Mouse (Mus musculus) MEL (cell line): ENCODE measurements around the gene S1pr4. TPM values are rescaled to one million over a fixed set of nuclear protein-coding genes. Genes with fewer than 3 reads are reported as not detected.

ENCODE experiments used
- DNase-seq: peaks from one replicate; pipeline ENCODE4 v3.0.0; 2011; ENCODE audit warnings: low read depth, low spot score
- H3K27ac ChIP-seq: 2 replicates; pipeline ENCODE4 v1.5.1; 2012; ENCODE audit warnings: low read depth, mild to moderate bottlenecking, control low read depth, low read length, moderate library complexity; ENCODE audit not compliant: control insufficient read depth
- H3K27me3 ChIP-seq, 2 experiments: fragments of 150-350 bp in 1 of 2; sonication (generic) in 1 of 2; 2 replicates each; pipeline ENCODE4 v1.6.1; 2012; ENCODE audit warnings: low read length in 2 of 2, mild to moderate bottlenecking in 2 of 2, improper control_type of control experiment in 1 of 2, moderate library complexity in 1 of 2; ENCODE audit not compliant: insufficient read depth in 2 of 2, control insufficient read depth in 1 of 2
- H3K36me3 ChIP-seq, 2 experiments: 2 replicates each; pipeline ENCODE4 v1.6.1; 2012 to 2014; ENCODE audit warnings: low read length in 2 of 2, improper control_type of control experiment in 1 of 2, inconsistent platforms in 1 of 2, mild to moderate bottlenecking in 1 of 2; ENCODE audit not compliant: insufficient read depth in 2 of 2, control insufficient read depth in 1 of 2
- H3K4me1 ChIP-seq, 2 experiments: fragments of 150-350 bp in 1 of 2; sonication (generic) in 1 of 2; 2 replicates each; pipeline ENCODE4 v1.6.1; 2012; ENCODE audit warnings: low read length in 2 of 2, improper control_type of control experiment in 1 of 2, mild to moderate bottlenecking in 1 of 2; ENCODE audit not compliant: insufficient read depth in 2 of 2, control insufficient read depth in 1 of 2
- H3K4me3 ChIP-seq, 2 experiments: fragments of 150-350 bp in 1 of 2; sonication (generic) in 1 of 2; 2 replicates each; pipeline ENCODE4 v1.5.1; 2012; ENCODE audit warnings: low read depth in 2 of 2, low read length in 2 of 2, mild to moderate bottlenecking in 2 of 2, moderate library complexity in 2 of 2, control low read depth in 1 of 2, improper control_type of control experiment in 1 of 2; ENCODE audit not compliant: control insufficient read depth in 1 of 2, insufficient read depth in 1 of 2
- H3K79me2 ChIP-seq: 2 replicates; pipeline ENCODE4 v1.6.1; 2012; ENCODE audit warnings: mild to moderate bottlenecking, low read length, moderate library complexity; ENCODE audit not compliant: control insufficient read depth, poor library complexity, insufficient read depth
- H3K9ac ChIP-seq: 2 replicates; pipeline ENCODE4 v1.6.1; 2012; ENCODE audit warnings: low read depth, mild to moderate bottlenecking, control low read depth, low read length, moderate library complexity; ENCODE audit not compliant: control insufficient read depth, poor library complexity, severe bottlenecking
- H3K9me3 ChIP-seq: fragments of 150-350 bp; sonication (generic); replicated peaks from 2 replicates; pipeline ENCODE4 v1.6.1; 2012; ENCODE audit warnings: mild to moderate bottlenecking, low read length, improper control_type of control experiment, moderate library complexity; ENCODE audit not compliant: insufficient read depth
- CHD1 ChIP-seq: IDR thresholded peaks from 2 replicates; pipeline ENCODE4 v1.6.1; 2012; ENCODE audit warnings: low read depth, mild to moderate bottlenecking, inconsistent platforms, low read length, improper control_type of control experiment
- CHD2 ChIP-seq: IDR thresholded peaks from 2 replicates; pipeline ENCODE4 v1.6.1; 2011; ENCODE audit warnings: low read length, improper control_type of control experiment
- E2F4 ChIP-seq: IDR thresholded peaks from 2 replicates; pipeline ENCODE4 v1.6.1; 2011; ENCODE audit warnings: low read depth, low read length, improper control_type of control experiment, borderline replicate concordance
- ELF1 ChIP-seq: IDR thresholded peaks from 2 replicates; pipeline ENCODE4 v1.6.1; 2014; ENCODE audit warnings: low read depth, mild to moderate bottlenecking, inconsistent platforms, low read length, improper control_type of control experiment, moderate library complexity
- MAX ChIP-seq: IDR thresholded peaks from 2 replicates; pipeline ENCODE4 v1.6.1; 2011; ENCODE audit warnings: low read length, improper control_type of control experiment
- MAZ ChIP-seq: IDR thresholded peaks from 2 replicates; pipeline ENCODE4 v1.6.1; 2012; ENCODE audit warnings: low read depth, mild to moderate bottlenecking, inconsistent platforms, low read length, improper control_type of control experiment
- MEF2A ChIP-seq: IDR thresholded peaks from 2 replicates; pipeline ENCODE4 v1.6.1; 2014; ENCODE audit warnings: low read depth, mild to moderate bottlenecking, inconsistent platforms, low read length, improper control_type of control experiment; ENCODE audit not compliant: poor library complexity, insufficient replicate concordance, severe bottlenecking; ENCODE audit errors: extremely low read depth
- POLR2AphosphoS5 ChIP-seq: IDR thresholded peaks from 2 replicates; pipeline ENCODE4 v1.6.1; 2012; ENCODE audit warnings: low read depth, borderline replicate concordance, mild to moderate bottlenecking, inconsistent platforms, low read length, moderate library complexity, mixed read lengths
- SIN3A ChIP-seq: IDR thresholded peaks from 2 replicates; pipeline ENCODE4 v1.6.1; 2012; ENCODE audit warnings: low read length, improper control_type of control experiment, inconsistent platforms
- TBP ChIP-seq: IDR thresholded peaks from 2 replicates; pipeline ENCODE4 v1.8.0; 2011; ENCODE audit warnings: low read depth, low read length, improper control_type of control experiment
- TCF12 ChIP-seq: IDR thresholded peaks from 2 replicates; pipeline ENCODE4 v1.6.1; 2014; ENCODE audit warnings: low read depth, mild to moderate bottlenecking, inconsistent platforms, low read length, improper control_type of control experiment, moderate library complexity
- USF2 ChIP-seq, 2 experiments: IDR thresholded peaks; 2 replicates each; pipeline ENCODE4 v1.6.1; 2011 to 2012; ENCODE audit warnings: improper control_type of control experiment in 2 of 2, low read length in 2 of 2, borderline replicate concordance in 1 of 2, inconsistent platforms in 1 of 2, low read depth in 1 of 2, mild to moderate bottlenecking in 1 of 2; ENCODE audit not compliant: insufficient read depth in 1 of 2
- ZC3H11A ChIP-seq: IDR thresholded peaks from 2 replicates; pipeline ENCODE4 v1.6.1; 2012; ENCODE audit warnings: low read depth, mild to moderate bottlenecking, inconsistent platforms, low read length, improper control_type of control experiment
- polyA plus RNA-seq, 2 experiments: library from polyadenylated mRNA; stranded (reverse) in 1 of 2; unstranded in 1 of 2; fragments of >175 nt in 1 of 2; fragments of >200 nt in 1 of 2; gene quantifications; 2 replicates each; pipeline versions ENCODE4 v1.2.1 to v1.2.4; 2012; ENCODE audit warnings: low replicate concordance in 2 of 2, low read depth in 1 of 2; ENCODE audit not compliant: insufficient read length in 2 of 2, insufficient read depth in 1 of 2, missing spikeins in 1 of 2
- total RNA-seq: library from RNA; depleted of rRNA; stranded (reverse); fragments of 300-350 nt; gene quantifications from 2 replicates; pipeline ENCODE4 v1.2.3, GENCODE M21; 2012

S1pr4 gene
- total and polyA plus RNA-seq, 3 experiments, result 1.6 to 2.1 TPM; not detected in 1

GRCm38 (mm10) chr10:81452947-81453288, 47.0 kb downstream of the S1pr4 start:
- Histone ChIP-seq H3K36me3 (no peaks in the 10 kb centered on the region), H3K4me1 (peaks cover 0 to 10% of the 10 kb centered on the region in 2 experiments; a peak in 3 of 4 replicates), H3K4me3 (no peak overlapping the region), H3K9me3 (no peaks in the 10 kb centered on the region), H3K27me3 (peaks cover 3% of the 10 kb centered on the region in 2 experiments; a peak in 3 of 4 replicates)
- TF ChIP-seq MAZ, result no peak
- no peak for TF ChIP-seq MAX
- TF ChIP-seq MEF2A, result no peak
- no peak for TF ChIP-seq CHD1
- TF ChIP-seq SIN3A, result no peak
- no peak for TF ChIP-seq E2F4
- no peak for TF ChIP-seq CHD2
- no peak for TF ChIP-seq POLR2AphosphoS5
- no peak for TF ChIP-seq USF2 (IDR thresholded peaks at IDR 0.05; ENCODE audit: borderline replicate concordance in 1 of 2, insufficient read depth in 1 of 2, low read depth in 1 of 2, low read length in 2 of 2)
- TF ChIP-seq, all 39 proteins: peak for 0
- no peak for DNase-seq
- H3K9ac ChIP-seq, result no peak overlapping the region
- H3K79me2 ChIP-seq, result no peaks in the 10 kb centered on the region
- H3K27ac ChIP-seq, result no peak overlapping the region

- Histone ChIP-seq H3K27me3 (peaks cover 3% of the 10 kb centered on the region in 2 experiments; a peak in 3 of 4 replicates), H3K27ac (no peak overlapping the region), H3K36me3 (no peaks in the 10 kb centered on the region), H3K9ac (no peak overlapping the region), H3K4me3 (no peak overlapping the region), H3K79me2 (no peaks in the 10 kb centered on the region), H3K4me1 (peaks cover 0 to 7% of the 10 kb centered on the region in 2 experiments; a peak in 3 of 4 replicates), H3K9me3 (no peaks in the 10 kb centered on the region)
- no peak for TF ChIP-seq TCF12
- TF ChIP-seq MEF2A, result no peak
- no peak for TF ChIP-seq ELF1
- TF ChIP-seq TBP, result no peak
- TF ChIP-seq MAX, result no peak
- no peak for TF ChIP-seq ZC3H11A
- DNase-seq, result no peak
These were observed 47.5 kb downstream of the S1pr4 start for GRCm38 (mm10) chr10:81452237-81452946.
